Mouse (Mus musculus): ENCODE measurements around the gene Igsf8.

Gene Igsf8

GRCm38 (mm10) chr1:172305153-172305552 lies 43.7 kb downstream of the Igsf8 start:
- no peak for DNase-seq

- DNase-seq, result no peak
These were observed 44.2 kb downstream of the Igsf8 start for GRCm38 (mm10) chr1:172305635-172306034.

GRCm38 (mm10) chr1:172306196-172306595 lies 44.8 kb downstream of the Igsf8 start:
- no peak for DNase-seq

GRCm38 (mm10) chr1:172306885-172307284 lies 45.4 kb downstream of the Igsf8 start:
- DNase-seq, result no peak

GRCm38 (mm10) chr1:172307936-172308335 lies 46.5 kb downstream of the Igsf8 start:
- DNase-seq, result no peak

- DNase-seq, result no peak
These were observed 47.0 kb downstream of the Igsf8 start for GRCm38 (mm10) chr1:172308409-172308808.

GRCm38 (mm10) chr1:172309699-172310398 lies 48.4 kb downstream of the Igsf8 start:
- DNase-seq, result peak; percentile 96

- DNase-seq, result peak; percentile 76
These were observed 49.9 kb downstream of the Igsf8 start for GRCm38 (mm10) chr1:172311248-172311906.

GRCm38 (mm10) chr1:172311921-172312767 lies 50.7 kb downstream of the Igsf8 start:
- peak; percentile 96 for DNase-seq

- DNase-seq, result peak; percentile 48
These were observed 51.5 kb downstream of the Igsf8 start for GRCm38 (mm10) chr1:172312768-172313561.

GRCm38 (mm10) chr1:172313613-172314411 lies 52.4 kb downstream of the Igsf8 start:
- DNase-seq, result no peak

- no peak for DNase-seq
These were observed 53.5 kb downstream of the Igsf8 start for GRCm38 (mm10) chr1:172314911-172315310.

GRCm38 (mm10) chr1:172317431-172317830 lies 56.0 kb downstream of the Igsf8 start:
- no peak for DNase-seq

- DNase-seq, result no peak
These were observed 56.5 kb downstream of the Igsf8 start for GRCm38 (mm10) chr1:172317946-172318345.

GRCm38 (mm10) chr1:172318424-172319035 lies 57.1 kb downstream of the Igsf8 start:
- no peak for DNase-seq

- no peak for DNase-seq
These were observed 57.9 kb downstream of the Igsf8 start for GRCm38 (mm10) chr1:172319346-172319745.

- DNase-seq, result no peak
These were observed 58.5 kb downstream of the Igsf8 start for GRCm38 (mm10) chr1:172319921-172320411.

- DNase-seq, result no peak
These were observed 61.3 kb downstream of the Igsf8 start for GRCm38 (mm10) chr1:172322725-172323124.

- no peak for DNase-seq
These were observed 61.9 kb downstream of the Igsf8 start for GRCm38 (mm10) chr1:172323298-172323697.

GRCm38 (mm10) chr1:172323801-172324359 lies 62.4 kb downstream of the Igsf8 start:
- DNase-seq, result no peak

- DNase-seq, result peak; percentile 89
These were observed 63.3 kb downstream of the Igsf8 start for GRCm38 (mm10) chr1:172324725-172325124.
